Mouse (Mus musculus) liver, embryonic 16.5 days (tissue): ENCODE measurements around the gene Frmd6. TPM values are rescaled to one million over a fixed set of nuclear protein-coding genes. Genes with fewer than 3 reads are reported as not detected.

ENCODE experiments used
- ATAC-seq: fragments of 200-750 bp; cut with Nextera tagmentation; 2 replicates; pipeline ENCODE4 v1.8.0; 2017; ENCODE audit warnings: low read depth, mild to moderate bottlenecking, moderate number of reproducible peaks, moderate library complexity
- H3K27ac ChIP-seq: fragments of 300-500 bp; sonication (generic); 2 replicates; pipeline ENCODE4 v1.5.1; 2014; ENCODE audit warnings: mild to moderate bottlenecking, low read length
- H3K27me3 ChIP-seq: fragments of 300-500 bp; sonication (generic); 2 replicates; pipeline ENCODE4 v1.6.1; 2014; ENCODE audit warnings: low read depth, low read length, mixed read lengths; ENCODE audit not compliant: control insufficient read depth, insufficient read depth
- H3K36me3 ChIP-seq: fragments of 300-500 bp; sonication (generic); 2 replicates; pipeline ENCODE4 v1.6.1; 2014; ENCODE audit warnings: mild to moderate bottlenecking; ENCODE audit not compliant: control insufficient read depth, insufficient read depth
- H3K4me1 ChIP-seq: fragments of 300-500 bp; sonication (generic); 2 replicates; pipeline ENCODE4 v1.6.1; 2014; ENCODE audit warnings: low read depth, low read length, mixed read lengths; ENCODE audit not compliant: control insufficient read depth
- H3K4me2 ChIP-seq: fragments of 300-500 bp; sonication (generic); 2 replicates; pipeline ENCODE4 v1.6.1; 2014; ENCODE audit warnings: low read depth, low read length, mixed read lengths
- H3K4me3 ChIP-seq: fragments of 300-500 bp; sonication (generic); 2 replicates; pipeline ENCODE4 v1.5.1; 2014; ENCODE audit warnings: low read depth, mild to moderate bottlenecking, low read length
- H3K9ac ChIP-seq: fragments of 300-500 bp; sonication (generic); 2 replicates; pipeline ENCODE4 v1.6.1; 2014; ENCODE audit warnings: low read depth, low read length
- H3K9me3 ChIP-seq: fragments of 300-500 bp; sonication (generic); replicated peaks from 2 replicates; pipeline ENCODE4 v1.6.1; 2016; ENCODE audit warnings: low read length; ENCODE audit not compliant: control insufficient read depth
- whole genome bisulfite sequencing: fragments of 180-500 bp; shearing (Covaris S2); extraction: QIAGEN DNeasy Blood & Tissue Kit; methylation state at CpG from one replicate; pipeline ENCODE4 v1.1.7; 2014; ENCODE audit not compliant: insufficient replicate concordance; 5-methylcytosine and 5-hydroxymethylcytosine counted together
- polyA plus RNA-seq: library from polyadenylated mRNA; unstranded; fragments of >200 nt; fragmentation: Nextera tagmentation; extraction: Ambion mirVana; gene quantifications from 2 replicates; pipeline ENCODE4 v1.2.1, GENCODE M21; 2015

Frmd6 gene
- polyA plus RNA-seq, 1 experiment from 2014 or later = 3.7 TPM

DNA sequence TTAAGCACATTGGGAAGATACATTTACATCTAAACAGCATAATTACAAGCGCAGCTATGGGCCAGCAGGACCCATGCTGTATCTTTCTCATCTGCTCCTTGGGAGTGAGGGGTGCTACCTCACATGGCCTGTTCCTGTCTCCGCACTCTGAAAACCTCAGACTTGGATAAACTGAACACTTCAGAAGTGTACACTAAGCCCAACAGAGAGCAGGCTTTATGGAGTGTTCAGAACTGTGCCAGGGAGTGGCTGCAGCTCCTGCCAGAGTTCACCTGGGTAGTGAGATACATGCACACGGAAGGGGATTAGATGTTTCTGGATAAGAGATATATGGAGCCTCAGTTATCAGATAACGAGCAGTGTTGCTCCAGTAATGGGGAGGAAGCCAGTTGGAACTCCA is 8.7 kb downstream of the Frmd6 start:
- Histone ChIP-seq H3K27ac (no peak overlapping the region), H3K27me3 (no peaks in the 10 kb centered on the region), H3K9ac (no peak overlapping the region), H3K4me1 (no peaks in the 10 kb centered on the region; the same call in 1 of the 2 replicates), H3K36me3 (no peaks in the 10 kb centered on the region), H3K4me3 (no peak overlapping the region), H3K4me2 (no peak overlapping the region), H3K9me3 (no peaks in the 10 kb centered on the region)
- no peak for ATAC-seq
- 67% methylated on average over 4 of the region's 4 CpGs for WGBS

DNA sequence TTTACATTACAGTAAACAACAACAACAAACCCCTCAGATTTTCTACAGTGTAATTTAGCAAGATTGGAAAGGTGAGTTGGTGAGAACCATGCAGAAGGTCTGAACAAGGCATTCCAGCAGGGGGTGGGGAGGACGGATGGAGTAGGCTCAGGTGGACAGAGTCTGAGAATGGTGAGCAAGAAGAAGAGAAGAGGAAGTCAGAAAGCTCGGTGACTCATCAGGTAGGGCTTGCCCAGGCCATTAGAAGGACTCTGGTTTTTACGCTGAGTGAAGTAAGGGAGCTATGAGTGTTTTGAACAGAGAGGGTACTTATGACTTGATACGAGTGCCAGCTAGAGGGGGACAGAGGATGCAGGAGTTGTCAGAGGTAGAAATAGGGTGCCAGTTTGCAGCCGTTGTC is 9.7 kb downstream of the Frmd6 start:
- Histone ChIP-seq H3K4me1 (no peaks in the 10 kb centered on the region; the same call in 1 of the 2 replicates), H3K36me3 (no peaks in the 10 kb centered on the region), H3K4me2 (no peak overlapping the region), H3K9me3 (no peaks in the 10 kb centered on the region), H3K9ac (no peak overlapping the region), H3K27ac (no peak overlapping the region), H3K27me3 (no peaks in the 10 kb centered on the region), H3K4me3 (no peak overlapping the region)
- 58% methylated on average over 5 of the region's 5 CpGs for WGBS
- ATAC-seq = no peak

DNA sequence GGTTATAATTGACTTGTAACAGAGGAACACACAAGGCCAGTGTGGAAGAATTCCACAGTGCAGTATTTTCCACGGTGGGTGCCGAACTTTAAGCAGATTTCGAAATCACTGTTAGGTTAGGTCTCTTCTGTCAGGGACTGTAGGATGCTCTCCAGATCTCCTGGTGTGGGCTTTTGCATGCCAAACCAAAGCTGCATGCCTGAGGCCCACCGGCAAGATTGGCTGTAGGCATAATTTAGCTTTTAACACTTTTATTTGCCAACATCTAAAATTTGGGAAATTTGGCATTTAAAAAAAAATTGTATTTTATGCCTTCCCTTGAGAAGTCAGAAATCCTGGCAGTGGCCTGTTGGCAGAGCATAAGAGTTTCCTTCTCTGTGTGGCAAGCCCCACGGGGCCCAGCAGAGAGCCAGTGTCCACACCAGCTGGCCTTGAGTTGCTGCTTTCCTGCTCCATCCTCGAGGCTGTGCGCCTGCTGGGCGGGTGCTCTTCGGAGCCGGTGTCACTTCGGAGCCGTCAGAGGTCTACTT is 12.5 kb downstream of the Frmd6 start:
- Histone ChIP-seq H3K9me3 (no peaks in the 10 kb centered on the region), H3K27me3 (no peaks in the 10 kb centered on the region), H3K4me1 (no peaks in the 10 kb centered on the region; the same call in 1 of the 2 replicates), H3K36me3 (no peaks in the 10 kb centered on the region), H3K4me3 (no peak overlapping the region), H3K4me2 (no peak overlapping the region), H3K9ac (no peak overlapping the region), H3K27ac (no peak overlapping the region)
- WGBS = 70% methylated on average over 12 of the region's 12 CpGs
- ATAC-seq = no peak

DNA sequence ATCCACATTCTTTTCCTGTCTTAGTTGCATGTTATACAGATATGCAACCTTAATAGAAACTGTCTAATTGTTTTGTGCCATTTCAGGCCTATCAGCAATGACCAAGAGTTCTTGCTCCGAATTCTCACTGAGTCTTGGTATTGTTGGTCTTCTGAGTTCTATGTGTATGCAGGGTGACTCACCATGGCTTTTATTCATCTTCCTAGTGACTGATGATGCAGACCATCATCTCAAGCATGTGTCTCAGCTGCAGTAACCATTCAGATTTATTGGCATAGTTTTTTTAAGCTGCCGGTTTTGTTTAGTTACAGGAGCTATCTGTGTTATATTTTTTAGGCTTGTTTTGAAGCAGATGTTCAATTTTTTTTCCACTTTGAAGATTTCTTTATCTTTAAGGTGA is 20.1 kb downstream of the Frmd6 start:
- no peaks in the 10 kb centered on the region for H3K9me3 ChIP-seq
- no peaks in the 10 kb centered on the region for H3K36me3 ChIP-seq
- no peak overlapping the region for H3K4me2 ChIP-seq
- H3K4me1 ChIP-seq = no peaks in the 10 kb centered on the region; the same call in 1 of the 2 replicates
- WGBS = 71% methylated on average over 2 of the region's 2 CpGs
- H3K9ac ChIP-seq = no peak overlapping the region
- no peaks in the 10 kb centered on the region for H3K27me3 ChIP-seq
- no peak overlapping the region for H3K27ac ChIP-seq
- ATAC-seq = no peak
- H3K4me3 ChIP-seq = no peak overlapping the region

DNA sequence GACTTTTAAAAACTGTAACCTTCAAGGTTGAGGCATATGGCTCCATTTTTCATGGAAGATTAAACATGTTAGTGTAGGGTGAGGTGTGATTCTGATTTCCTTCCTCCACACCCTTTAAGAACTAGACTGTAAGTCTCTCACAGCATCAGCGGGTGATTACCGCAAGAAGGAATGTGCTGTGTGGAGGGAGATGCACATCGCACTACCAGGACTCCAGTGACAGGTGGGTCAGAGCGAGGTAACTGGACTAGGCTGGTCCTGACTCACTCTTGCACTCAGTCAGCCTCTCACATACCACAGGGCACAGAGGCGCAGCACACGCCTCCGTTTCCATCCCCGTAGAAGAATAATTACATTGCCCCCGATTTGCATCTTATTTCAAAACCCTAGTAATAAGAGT is 23.7 kb downstream of the Frmd6 start:
- no peak overlapping the region for H3K9ac ChIP-seq
- H3K27me3 ChIP-seq = no peaks in the 10 kb centered on the region
- no peak overlapping the region for H3K4me2 ChIP-seq
- 79% methylated on average over 9 of the region's 9 CpGs for WGBS
- H3K4me1 ChIP-seq = no peaks in the 10 kb centered on the region
- no peak overlapping the region for H3K27ac ChIP-seq
- ATAC-seq = no peak
- H3K9me3 ChIP-seq = no peaks in the 10 kb centered on the region
- H3K36me3 ChIP-seq = no peaks in the 10 kb centered on the region
- H3K4me3 ChIP-seq = no peak overlapping the region

DNA sequence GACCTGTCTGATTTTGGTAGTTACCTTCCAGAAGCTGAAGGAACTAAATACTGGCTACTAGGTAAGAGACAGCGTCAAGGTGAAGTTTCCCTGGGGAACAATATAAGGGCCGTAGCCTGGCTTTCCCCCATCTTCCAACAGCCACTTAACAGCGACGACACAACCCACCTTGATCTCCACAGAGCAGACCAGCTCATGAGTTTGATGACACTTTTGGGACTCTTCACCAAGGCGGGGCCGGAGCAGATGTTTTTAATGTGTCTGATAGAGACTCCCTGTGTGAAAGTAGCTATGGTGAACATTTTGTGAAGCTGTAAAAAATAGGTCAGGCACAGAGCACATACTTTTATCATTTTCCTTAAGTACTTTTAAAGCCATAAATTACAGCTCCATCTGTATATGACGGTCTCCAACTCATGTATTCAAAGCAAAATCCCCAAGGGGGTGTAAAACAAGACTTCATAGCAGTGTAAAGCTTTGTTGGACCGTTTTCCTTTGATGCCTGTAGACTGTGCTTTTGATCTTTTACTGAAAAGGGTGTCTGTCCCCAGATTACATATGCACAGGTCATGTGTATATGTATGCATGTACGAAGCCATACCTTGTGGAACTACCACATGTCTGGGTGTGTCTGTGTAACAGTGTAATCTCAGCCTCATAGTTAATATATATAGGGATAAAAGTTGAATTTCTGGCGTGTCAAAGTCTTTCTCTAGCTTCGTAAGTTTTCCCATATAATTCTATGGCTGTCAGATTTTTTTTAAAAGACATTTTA is 24.4 kb downstream of the Frmd6 start:
- 65% methylated on average over 11 of the region's 11 CpGs for WGBS
- Histone ChIP-seq H3K4me1 (no peaks in the 10 kb centered on the region), H3K27ac (no peak overlapping the region), H3K4me2 (no peak overlapping the region), H3K9me3 (no peaks in the 10 kb centered on the region), H3K36me3 (no peaks in the 10 kb centered on the region), H3K9ac (no peak overlapping the region), H3K27me3 (no peaks in the 10 kb centered on the region), H3K4me3 (no peak overlapping the region)
- no peak for ATAC-seq

DNA sequence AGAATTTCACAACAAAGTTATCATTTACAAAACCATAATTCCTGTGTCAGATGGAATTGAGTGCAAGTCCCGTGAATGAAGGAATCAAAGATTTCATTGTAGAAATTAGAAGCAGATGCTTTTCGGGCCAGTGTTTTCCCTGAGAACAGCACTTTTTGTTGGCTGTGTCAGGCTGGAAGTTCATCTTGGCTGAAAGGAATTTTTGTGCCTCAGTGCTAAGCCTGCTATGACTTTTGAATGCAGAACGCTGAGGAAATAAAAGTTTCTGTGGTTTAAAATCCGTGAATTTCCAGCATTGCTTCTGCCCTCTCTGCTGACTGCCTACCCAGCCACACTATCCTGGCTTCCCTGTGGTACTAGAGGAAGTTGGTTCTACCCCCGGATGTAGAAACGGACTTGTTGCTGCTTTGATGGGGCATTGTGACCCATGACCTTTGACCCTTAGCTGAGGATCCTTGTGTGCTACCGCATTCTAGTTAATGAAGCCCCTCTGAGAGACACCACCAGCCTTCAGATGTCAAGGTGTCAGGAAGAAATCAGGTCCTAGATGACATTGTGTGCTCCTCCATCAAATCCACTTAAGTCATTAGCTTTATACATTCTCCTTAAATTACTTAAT is 26.1 kb downstream of the Frmd6 start:
- no peak for ATAC-seq

DNA sequence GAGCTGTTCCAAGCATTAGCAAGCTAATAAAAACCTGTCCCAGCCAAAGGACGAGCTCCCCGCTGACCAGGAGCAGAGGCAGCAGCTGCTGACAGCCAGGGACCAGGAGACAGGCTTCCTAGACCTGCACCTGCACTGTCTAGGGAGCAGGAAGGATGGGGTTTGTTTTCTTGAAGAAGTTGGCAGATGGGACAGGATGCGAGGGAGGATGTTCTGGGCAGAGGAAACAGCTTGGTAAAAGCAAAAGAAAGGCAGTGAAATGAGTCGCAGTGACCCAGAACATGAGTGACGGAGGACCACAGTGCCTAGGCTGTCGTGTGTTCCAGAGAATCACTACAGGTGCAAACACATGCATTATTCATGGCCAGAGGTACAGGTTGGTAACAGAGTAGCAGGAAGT is 27.7 kb downstream of the Frmd6 start:
- Histone ChIP-seq H3K9ac (no peak overlapping the region), H3K9me3 (no peaks in the 10 kb centered on the region), H3K36me3 (no peaks in the 10 kb centered on the region), H3K4me1 (no peaks in the 10 kb centered on the region), H3K4me2 (no peak overlapping the region), H3K27me3 (no peaks in the 10 kb centered on the region), H3K4me3 (no peak overlapping the region), H3K27ac (no peak overlapping the region)
- no peak for ATAC-seq
- WGBS = 40% methylated on average over 6 of the region's 6 CpGs

More for the DNA sequence above, 26.1 kb downstream of the Frmd6 start:
- WGBS = 53% methylated on average over 7 of the region's 7 CpGs
- Histone ChIP-seq H3K9ac (no peak overlapping the region), H3K27me3 (no peaks in the 10 kb centered on the region), H3K4me1 (no peaks in the 10 kb centered on the region), H3K9me3 (no peaks in the 10 kb centered on the region), H3K4me2 (no peak overlapping the region), H3K27ac (no peak overlapping the region), H3K4me3 (no peak overlapping the region), H3K36me3 (no peaks in the 10 kb centered on the region)

DNA sequence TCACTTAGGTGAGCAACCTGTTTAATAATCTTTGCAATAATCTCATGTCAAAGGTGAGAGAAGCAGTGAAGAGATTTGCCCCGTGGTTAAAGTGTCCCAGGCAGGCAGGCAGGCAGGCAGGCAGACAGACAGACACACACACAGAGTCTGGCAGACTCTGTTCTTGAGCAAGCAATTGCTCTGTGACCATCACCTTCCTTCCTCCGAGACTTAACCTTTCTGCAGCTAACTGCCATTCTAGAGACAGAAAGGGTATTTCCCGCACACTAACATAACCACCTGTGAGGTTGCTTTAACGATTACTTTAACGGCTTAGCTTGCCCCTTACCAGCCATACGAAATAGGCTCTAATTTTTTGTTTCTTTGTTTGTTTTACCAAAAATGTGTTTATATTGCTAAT is 30.4 kb downstream of the Frmd6 start:
- 62% methylated on average over 6 of the region's 6 CpGs for WGBS
- no peak for ATAC-seq
- H3K4me2 ChIP-seq = no peak overlapping the region
- no peaks in the 10 kb centered on the region for H3K36me3 ChIP-seq
- H3K27me3 ChIP-seq = no peaks in the 10 kb centered on the region
- H3K9me3 ChIP-seq = no peaks in the 10 kb centered on the region
- H3K4me1 ChIP-seq = no peaks in the 10 kb centered on the region
- no peak overlapping the region for H3K4me3 ChIP-seq
- no peak overlapping the region for H3K9ac ChIP-seq
- no peak overlapping the region for H3K27ac ChIP-seq
